20 mouse cellular contexts compared by ENCODE assay signal in genomic region chr14:38701413-38701812, GRCm38 (mm10).
DNase-seq lines count a peak whose midpoint lies in the region; ATAC-seq and TF ChIP-seq lines count a peak whose summit lies in the region.
"Had no signal": no experiment of that assay in that cellular context is flagged by ENCODE, and none has a peak within 500 bp of the region (broad histone marks: within the 10 kb centered on the region; RNA-seq: fewer than 3 reads in every experiment).

No protein-coding gene starts in this region.

- no peak overlapping the region for H3K4me3 ChIP-seq in embryonic facial prominence, embryonic 14.5 days (ENCODE audit: low read depth, low read length)
- no peak overlapping the region for H3K4me3 ChIP-seq in embryonic facial prominence, embryonic 10.5 days
- no peak overlapping the region for H3K4me3 ChIP-seq in lung, embryonic 14.5 days (ENCODE audit: low read depth, low read length)
- H3K4me3 ChIP-seq in lung, adult 2 months (replicated peaks; ENCODE audit: extremely low read depth, low read depth, low read length) = no peak overlapping the region
- no peak overlapping the region for H3K4me3 ChIP-seq in midbrain, postnatal 0 days (ENCODE audit: low read depth, low read length)
- no peak overlapping the region for H3K4me3 ChIP-seq in midbrain, embryonic 15.5 days
- H3K4me3 ChIP-seq: embryonic facial prominence, embryonic 12.5 days; forebrain, embryonic 12.5 days; heart, adult 2 months; hindbrain, embryonic 10.5 days; hindbrain, embryonic 15.5 days had no signal

- no peak for TF ChIP-seq POLR2A in lung, adult 2 months (IDR thresholded peaks at IDR 0.05; ENCODE audit: borderline replicate concordance, extremely low read depth, low read depth, low read length)

- H3K4me2 ChIP-seq in embryonic facial prominence, embryonic 14.5 days (ENCODE audit: low read depth, low read length) = no peak overlapping the region
- no peak overlapping the region for H3K4me2 ChIP-seq in lung, embryonic 14.5 days
- H3K4me2 ChIP-seq in midbrain, postnatal 0 days (ENCODE audit: low read depth, low read length, poor library complexity, severe bottlenecking) = no peak overlapping the region
- no peak overlapping the region for H3K4me2 ChIP-seq in midbrain, embryonic 15.5 days
- H3K4me2 ChIP-seq: embryonic facial prominence, embryonic 12.5 days; forebrain, embryonic 12.5 days; heart, embryonic 11.5 days; hindbrain, embryonic 15.5 days had no signal

- H3K9ac ChIP-seq in embryonic facial prominence, embryonic 14.5 days (ENCODE audit: low read depth, low read length) = no peak overlapping the region
- no peak overlapping the region for H3K9ac ChIP-seq in lung, embryonic 14.5 days
- H3K9ac ChIP-seq in midbrain, postnatal 0 days (replicated peaks; ENCODE audit: low read length, poor library complexity, severe bottlenecking) = no peak overlapping the region
- no peak overlapping the region for H3K9ac ChIP-seq in midbrain, embryonic 15.5 days
- H3K9ac ChIP-seq: embryonic facial prominence, embryonic 12.5 days; forebrain, embryonic 12.5 days; hindbrain, embryonic 15.5 days had no signal

- H3K4me1 ChIP-seq in embryonic facial prominence, embryonic 14.5 days (ENCODE audit: control insufficient read depth, insufficient read depth, low read length) = no peaks in the 10 kb centered on the region
- H3K4me1 ChIP-seq in embryonic facial prominence, embryonic 10.5 days = peaks cover 4% of the 10 kb centered on the region; the same call in 1 of the 2 replicates
- H3K4me1 ChIP-seq in lung, embryonic 14.5 days (ENCODE audit: insufficient read depth) = no peaks in the 10 kb centered on the region
- no peaks in the 10 kb centered on the region for H3K4me1 ChIP-seq in lung, adult 2 months (ENCODE audit: control insufficient read depth, insufficient read depth, low read length)
- no peaks in the 10 kb centered on the region for H3K4me1 ChIP-seq in midbrain, postnatal 0 days (ENCODE audit: insufficient read depth, low read length)
- H3K4me1 ChIP-seq in midbrain, embryonic 15.5 days = peaks cover 13% of the 10 kb centered on the region
- H3K4me1 ChIP-seq: embryonic facial prominence, embryonic 12.5 days; hindbrain, embryonic 15.5 days had no signal

- no peak for ATAC-seq in embryonic facial prominence, embryonic 14.5 days (ENCODE audit: low read depth)
- peak; percentile 77; the same call in 1 of the 2 replicates for ATAC-seq in lung, embryonic 14.5 days (ENCODE audit: insufficient read depth)
- ATAC-seq in midbrain, postnatal 0 days (ENCODE audit: low FRiP score) = no peak
- no peak for ATAC-seq in midbrain, embryonic 15.5 days (replicated peaks)
- ATAC-seq: activated CD4-positive, CD25-positive, alpha-beta regulatory T cell, adult 4 months; forebrain, embryonic 16.5 days; Patski had no signal

- no peak for TF ChIP-seq CTCF in lung, embryonic 14.5 days (IDR thresholded peaks at IDR 0.05; ENCODE audit: low read depth)
- TF ChIP-seq CTCF in lung, adult 2 months (IDR thresholded peaks at IDR 0.05; ENCODE audit: insufficient read depth, low read length) = no peak
- TF ChIP-seq CTCF in midbrain, postnatal 0 days (IDR thresholded peaks at IDR 0.05) = no peak

- H3K9me3 ChIP-seq in embryonic facial prominence, embryonic 14.5 days (ENCODE audit: control insufficient read depth, low read length) = no peaks in the 10 kb centered on the region
- no peaks in the 10 kb centered on the region for H3K9me3 ChIP-seq in embryonic facial prominence, embryonic 10.5 days
- no peaks in the 10 kb centered on the region for H3K9me3 ChIP-seq in lung, embryonic 14.5 days (ENCODE audit: low read depth, low read length)
- no peaks in the 10 kb centered on the region for H3K9me3 ChIP-seq in midbrain, postnatal 0 days (ENCODE audit: low read length)
- no peaks in the 10 kb centered on the region for H3K9me3 ChIP-seq in midbrain, embryonic 15.5 days
- H3K9me3 ChIP-seq: embryonic facial prominence, embryonic 12.5 days; forebrain, embryonic 12.5 days; hindbrain, embryonic 10.5 days; hindbrain, embryonic 15.5 days had no signal

- no peak overlapping the region for H3K27ac ChIP-seq in embryonic facial prominence, embryonic 14.5 days (replicated peaks; ENCODE audit: low read depth, low read length)
- H3K27ac ChIP-seq in embryonic facial prominence, embryonic 10.5 days (replicated peaks) = no peak overlapping the region
- no peak overlapping the region for H3K27ac ChIP-seq in lung, embryonic 14.5 days (ENCODE audit: low read depth)
- H3K27ac ChIP-seq in midbrain, postnatal 0 days (ENCODE audit: low read depth, low read length) = no peak overlapping the region
- H3K27ac ChIP-seq in midbrain, embryonic 15.5 days = no peak overlapping the region
- H3K27ac ChIP-seq: embryonic facial prominence, embryonic 12.5 days; forebrain, embryonic 12.5 days; heart, adult 2 months; hindbrain, embryonic 10.5 days; hindbrain, embryonic 15.5 days had no signal

- WGBS in embryonic facial prominence, embryonic 14.5 days = 39% methylated on average over 1 of the region's 1 CpGs
- 68% methylated on average over 1 of the region's 1 CpGs for WGBS in embryonic facial prominence, embryonic 10.5 days
- 9% methylated on average over 1 of the region's 1 CpGs for WGBS in lung, embryonic 14.5 days
- 19% methylated on average over 1 of the region's 1 CpGs for WGBS in lung, adult 2 months
- WGBS in midbrain, postnatal 0 days = 78% methylated on average over 1 of the region's 1 CpGs
- WGBS in midbrain, embryonic 15.5 days = 65% methylated on average over 1 of the region's 1 CpGs

- no peaks in the 10 kb centered on the region for H3K36me3 ChIP-seq in embryonic facial prominence, embryonic 14.5 days (ENCODE audit: control insufficient read depth, insufficient read depth, low read length)
- no peaks in the 10 kb centered on the region for H3K36me3 ChIP-seq in embryonic facial prominence, embryonic 10.5 days (replicated peaks)
- H3K36me3 ChIP-seq in lung, embryonic 14.5 days (ENCODE audit: insufficient read depth) = no peaks in the 10 kb centered on the region
- no peaks in the 10 kb centered on the region for H3K36me3 ChIP-seq in midbrain, postnatal 0 days (ENCODE audit: insufficient read depth, low read length)
- no peaks in the 10 kb centered on the region for H3K36me3 ChIP-seq in midbrain, embryonic 15.5 days (replicated peaks)
- H3K36me3 ChIP-seq: embryonic facial prominence, embryonic 12.5 days; forebrain, embryonic 12.5 days; hindbrain, embryonic 10.5 days; hindbrain, embryonic 15.5 days had no signal

- H3K27me3 ChIP-seq in embryonic facial prominence, embryonic 14.5 days (replicated peaks; ENCODE audit: control insufficient read depth, insufficient read depth, low read length) = no peaks in the 10 kb centered on the region
- H3K27me3 ChIP-seq in embryonic facial prominence, embryonic 10.5 days (replicated peaks; ENCODE audit: low read depth, poor library complexity, severe bottlenecking) = no peaks in the 10 kb centered on the region
- H3K27me3 ChIP-seq in lung, embryonic 14.5 days (ENCODE audit: insufficient read depth, low read length) = no peaks in the 10 kb centered on the region
- no peaks in the 10 kb centered on the region for H3K27me3 ChIP-seq in midbrain, postnatal 0 days (ENCODE audit: insufficient read depth, low read length)
- H3K27me3 ChIP-seq in midbrain, embryonic 15.5 days (replicated peaks) = no peaks in the 10 kb centered on the region
- H3K27me3 ChIP-seq: embryonic facial prominence, embryonic 12.5 days; forebrain, embryonic 12.5 days; hindbrain, embryonic 15.5 days; Patski had no signal

- peak; percentile 6 for DNase-seq in embryonic facial prominence, embryonic 14.5 days (ENCODE audit: low spot score)
- no peak for DNase-seq in embryonic facial prominence, embryonic 10.5 days (ENCODE audit: low spot score)
- DNase-seq in lung, embryonic 14.5 days = peak; percentile 64
- no peak for DNase-seq in lung, adult 2 months
- peak; percentile 45 for DNase-seq in midbrain, postnatal 0 days (ENCODE audit: low spot score)
- DNase-seq in cerebellum, postnatal 25 days = no peak
- DNase-seq: adrenal gland, postnatal 14 days; cerebellum, adult 2 months; embryo, embryonic 11 days; gastrocnemius, postnatal 10 days; heart, adult 2 months had no signal

Comparison
In these comparisons a context has a peak if more than half of its experiments do, and no peak if none do; other contexts are left out.
1. DNase-seq: peak in embryonic facial prominence, embryonic 14.5 days (single experiment), lung, embryonic 14.5 days (single experiment) and midbrain, postnatal 0 days (single experiment); none in embryonic facial prominence, embryonic 10.5 days (single experiment), lung, adult 2 months (single experiment) and cerebellum, postnatal 25 days (0 of 2).